Mouse (Mus musculus): ENCODE measurements around the gene Anapc7. TPM values are rescaled to one million over a fixed set of nuclear protein-coding genes. Genes with fewer than 3 reads are reported as not detected.
A peak's percentile ranks its signal among the peaks of the same experiment; 100 is the strongest.
"Not testable (repeated sequence)": the region's sequence is repeated elsewhere in the genome, so short reads cannot be mapped to it uniquely, and the experiment has no call there.

The Anapc7 gene
- total and polyA plus RNA-seq, 3 experiments: 39.9 to 49.7 TPM; not detected in 1

DNA sequence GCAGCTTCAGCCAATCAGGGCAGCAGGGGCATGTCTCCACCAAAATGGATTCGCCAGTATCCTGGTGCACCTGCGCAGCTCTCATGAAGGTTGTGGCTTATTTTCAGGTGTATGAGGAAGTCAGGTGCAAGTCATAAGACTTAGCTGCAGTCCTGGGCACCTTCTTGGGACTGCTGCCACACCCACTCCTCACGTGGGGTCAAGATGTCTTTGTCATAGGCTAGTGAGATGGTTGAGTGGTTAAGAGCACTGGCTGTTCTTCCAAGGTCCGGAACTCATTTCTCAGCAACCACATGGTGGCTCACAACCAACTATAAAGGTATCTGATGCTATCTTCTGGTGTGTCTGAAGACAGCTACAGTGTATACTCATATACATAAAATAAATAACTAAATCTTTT is 817 bp upstream of the Anapc7 start:
- H3K4me3 ChIP-seq (ENCODE audit: control insufficient read depth in 1 of 2, insufficient read depth in 1 of 2, low read depth in 2 of 2, low read length in 2 of 2): peak overlapping the region in 1 of 2 experiments; percentile 97; a peak in 3 of 4 replicates
- DNase-seq (ENCODE audit: low read depth, low spot score): peak; percentile 72
- H3K27me3 ChIP-seq (ENCODE audit: control insufficient read depth in 1 of 2, insufficient read depth in 2 of 2, low read length in 2 of 2); H3K36me3 ChIP-seq (ENCODE audit: control insufficient read depth in 1 of 2, insufficient read depth in 2 of 2, low read length in 2 of 2); H3K4me1 ChIP-seq (ENCODE audit: control insufficient read depth in 1 of 2, insufficient read depth in 2 of 2, low read length in 2 of 2); H3K9me3 ChIP-seq (replicated peaks; ENCODE audit: insufficient read depth, low read length): not testable (repeated sequence)
- H3K79me2 ChIP-seq (ENCODE audit: control insufficient read depth, insufficient read depth, low read length, poor library complexity): peaks cover 26% of the 10 kb centered on the region
- TF ChIP-seq GATA1 (IDR thresholded peaks at IDR 0.05; ENCODE audit: low read depth, low read length) (0 out of 2 replicates have a peak, but pooled peaks have one; percentile 12), USF2 (IDR thresholded peaks at IDR 0.05; ENCODE audit: borderline replicate concordance in 1 of 2, insufficient read depth in 1 of 2, low read depth in 1 of 2, low read length in 2 of 2) (0 out of 4 replicates have a peak, but pooled peaks of 1 of the 2 experiments have one; percentile 27), CTCF (IDR thresholded peaks at IDR 0.05 in 2 of 3, conservative IDR thresholded peaks at IDR 0.05 in 1 of 3; ENCODE audit: control insufficient read depth in 1 of 3, insufficient read depth in 1 of 3, low read depth in 2 of 3, low read length in 3 of 3, poor library complexity in 1 of 3, severe bottlenecking in 1 of 3) (0 out of 6 replicates have a peak, but pooled peaks of 1 of the 3 experiments have one; percentile 0), POLR2A (IDR thresholded peaks at IDR 0.05; ENCODE audit: control insufficient read depth in 1 of 2, insufficient read depth in 1 of 2, low read depth in 1 of 2, low read length in 2 of 2, poor library complexity in 1 of 2) (0 out of 4 replicates have a peak, but pooled peaks of 1 of the 2 experiments have one; percentile 26), USF1 (IDR thresholded peaks at IDR 0.05; ENCODE audit: low read depth, low read length) (peak; percentile 80)
- H3K9ac ChIP-seq (ENCODE audit: control insufficient read depth, low read depth, low read length, poor library complexity, severe bottlenecking): peak overlapping the region; percentile 94; the same call in 1 of the 2 replicates
- peak overlapping the region; percentile 61 for H3K27ac ChIP-seq (ENCODE audit: control insufficient read depth, low read depth, low read length)

DNA sequence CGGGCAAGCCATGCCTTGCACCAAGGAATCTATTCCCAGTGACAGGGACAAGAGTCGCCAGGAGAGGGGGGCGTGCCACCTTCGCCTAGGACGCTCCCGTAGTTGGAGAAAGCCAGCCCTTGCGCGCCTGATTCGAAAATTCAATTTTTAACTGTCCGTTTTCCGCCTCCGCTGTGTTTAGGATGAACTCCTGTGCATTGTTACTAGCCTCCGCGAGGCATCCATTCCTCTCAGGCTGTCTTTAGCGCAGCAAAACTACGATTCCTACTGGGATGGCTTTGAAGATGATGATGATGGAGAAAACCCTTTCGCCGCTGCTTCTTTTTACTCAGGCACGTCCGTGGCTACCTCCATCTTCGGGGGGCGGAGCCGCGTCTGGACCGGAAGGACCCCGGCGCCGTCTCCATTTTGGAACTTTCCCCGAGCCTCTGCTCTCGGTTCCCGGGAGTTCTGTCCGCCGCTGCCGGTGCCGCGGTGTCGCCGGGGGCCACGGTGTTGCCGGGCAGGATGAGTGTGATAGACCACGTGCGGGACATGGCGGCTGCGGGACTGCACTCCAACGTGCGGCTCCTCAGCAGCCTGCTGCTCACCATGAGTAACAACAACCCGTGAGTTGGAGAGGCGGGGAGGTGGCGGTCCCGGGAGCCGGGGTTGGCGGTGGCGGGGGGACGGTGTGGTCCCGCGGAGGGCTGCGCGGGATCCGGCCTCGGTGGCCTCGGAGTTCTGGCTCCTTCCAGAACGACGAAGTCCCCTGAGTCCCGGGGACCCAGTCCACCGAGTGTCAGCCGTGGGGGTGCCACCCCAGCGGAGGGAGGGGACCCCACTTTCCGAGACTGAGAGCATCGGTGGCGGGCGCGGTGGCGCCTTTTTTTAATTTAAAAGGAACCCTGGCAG is 825 bp downstream of the Anapc7 start:
- Histone ChIP-seq H3K36me3 (ENCODE audit: control insufficient read depth in 1 of 2, insufficient read depth in 2 of 2, low read length in 2 of 2) (peaks cover 2 to 7% of the 10 kb centered on the region in 2 experiments; a peak in 2 of 4 replicates), H3K9ac (ENCODE audit: control insufficient read depth, low read depth, low read length, poor library complexity, severe bottlenecking) (peak overlapping the region; percentile 94), H3K27me3 (ENCODE audit: control insufficient read depth in 1 of 2, insufficient read depth in 2 of 2, low read length in 2 of 2) (no peaks in the 10 kb centered on the region), H3K79me2 (ENCODE audit: control insufficient read depth, insufficient read depth, low read length, poor library complexity) (peaks cover 29% of the 10 kb centered on the region), H3K4me3 (ENCODE audit: control insufficient read depth in 1 of 2, insufficient read depth in 1 of 2, low read depth in 2 of 2, low read length in 2 of 2) (peak overlapping the region; percentile 93 to 97), H3K4me1 (ENCODE audit: control insufficient read depth in 1 of 2, insufficient read depth in 2 of 2, low read length in 2 of 2) (peaks cover 5% of the 10 kb centered on the region in 2 experiments; a peak in 3 of 4 replicates), H3K27ac (ENCODE audit: control insufficient read depth, low read depth, low read length) (peak overlapping the region; percentile 89), H3K9me3 (replicated peaks; ENCODE audit: insufficient read depth, low read length) (no peaks in the 10 kb centered on the region)
- DNase-seq (ENCODE audit: low read depth, low spot score): peak; percentile 93
- peak; percentile 99 for TF ChIP-seq MAX (IDR thresholded peaks at IDR 0.05; ENCODE audit: low read length)
- no peak for TF ChIP-seq GATA1 (IDR thresholded peaks at IDR 0.05; ENCODE audit: low read depth, low read length)
- TF ChIP-seq MYC (IDR thresholded peaks at IDR 0.05; ENCODE audit: low read depth, low read length): no peak
- TF ChIP-seq KAT2A (conservative IDR thresholded peaks at IDR 0.05; ENCODE audit: low read depth, low read length): peak; percentile 41; the same call in 1 of the 2 replicates
- peak; percentile 62; the same call in 1 of the 2 replicates for TF ChIP-seq POLR2AphosphoS2 (IDR thresholded peaks at IDR 0.05; ENCODE audit: low read length)
- TF ChIP-seq MYB (IDR thresholded peaks at IDR 0.05; ENCODE audit: low read depth, low read length): no peak
- TF ChIP-seq USF1 (IDR thresholded peaks at IDR 0.05; ENCODE audit: low read depth, low read length): no peak
- no peak; the same call in 1 of the 2 replicates for TF ChIP-seq ETS1 (IDR thresholded peaks at IDR 0.05; ENCODE audit: low read depth, low read length)
- TF ChIP-seq SIN3A (IDR thresholded peaks at IDR 0.05; ENCODE audit: low read length): peak; percentile 78
- no peak for TF ChIP-seq BHLHE40 (IDR thresholded peaks at IDR 0.05; ENCODE audit: borderline replicate concordance, low read depth, low read length)
- peak; percentile 32; the same call in 1 of the 2 replicates for TF ChIP-seq MAZ (IDR thresholded peaks at IDR 0.05; ENCODE audit: low read depth, low read length)
- TF ChIP-seq MEF2A (IDR thresholded peaks at IDR 0.05; ENCODE audit: extremely low read depth, insufficient replicate concordance, low read depth, low read length, poor library complexity, severe bottlenecking): no peak
- TF ChIP-seq GABPA (IDR thresholded peaks at IDR 0.05; ENCODE audit: low read depth, low read length): no peak
- peak; percentile 38; the same call in 1 of the 2 replicates for TF ChIP-seq ZMIZ1 (IDR thresholded peaks at IDR 0.05; ENCODE audit: low read depth, low read length)
- TF ChIP-seq NELFE (IDR thresholded peaks at IDR 0.05; ENCODE audit: low read depth, low read length): peak; percentile 77
- no peak for TF ChIP-seq CHD1 (IDR thresholded peaks at IDR 0.05; ENCODE audit: low read depth, low read length)
- 0 out of 2 replicates have a peak, but pooled peaks have one; percentile 12 for TF ChIP-seq ZC3H11A (IDR thresholded peaks at IDR 0.05; ENCODE audit: low read depth, low read length)
- TF ChIP-seq JUND (IDR thresholded peaks at IDR 0.05; ENCODE audit: low read depth, low read length): no peak
- peak; percentile 66 for TF ChIP-seq MXI1 (IDR thresholded peaks at IDR 0.05; ENCODE audit: low read depth, low read length)
- peak; percentile 73 for TF ChIP-seq TBP (IDR thresholded peaks at IDR 0.05; ENCODE audit: low read depth, low read length)
- TF ChIP-seq ELF1 (IDR thresholded peaks at IDR 0.05; ENCODE audit: low read depth, low read length): peak; percentile 68
- TF ChIP-seq TCF12 (IDR thresholded peaks at IDR 0.05; ENCODE audit: low read depth, low read length): no peak
- peak; percentile 69 to 82; a peak in 3 of 4 replicates for TF ChIP-seq POLR2A (IDR thresholded peaks at IDR 0.05; ENCODE audit: control insufficient read depth in 1 of 2, insufficient read depth in 1 of 2, low read depth in 1 of 2, low read length in 2 of 2, poor library complexity in 1 of 2)
- no peak for TF ChIP-seq NRF1 (IDR thresholded peaks at IDR 0.05; ENCODE audit: insufficient read depth, low read depth, low read length, poor library complexity, severe bottlenecking)
- TF ChIP-seq CTCF (IDR thresholded peaks at IDR 0.05 in 2 of 3, conservative IDR thresholded peaks at IDR 0.05 in 1 of 3; ENCODE audit: control insufficient read depth in 1 of 3, insufficient read depth in 1 of 3, low read depth in 2 of 3, low read length in 3 of 3, poor library complexity in 1 of 3, severe bottlenecking in 1 of 3): 0 out of 6 replicates have a peak, but pooled peaks of 2 of the 3 experiments have one; percentile 3 to 11
